Comparison of ENCODE assay signal across 10 mouse cellular contexts in genomic region chr3:88291970-88292369, GRCm38 (mm10). TPM values are rescaled to one million over a fixed set of nuclear protein-coding genes. Genes with fewer than 3 reads are reported as not detected.
DNase-seq lines count a peak whose midpoint lies in the region; ATAC-seq and TF ChIP-seq lines count a peak whose summit lies in the region.
"Had no signal": no experiment of that assay in that cellular context is flagged by ENCODE, and none has a peak within 500 bp of the region (broad histone marks: within the 10 kb centered on the region; RNA-seq: fewer than 3 reads in every experiment).

No protein-coding gene starts in this region.

- H3K27me3 ChIP-seq in hindbrain, postnatal 0 days (ENCODE audit: insufficient read depth, low read length), result no peaks in the 10 kb centered on the region
- no peaks in the 10 kb centered on the region for H3K27me3 ChIP-seq in hindbrain, embryonic 13.5 days
- no peaks in the 10 kb centered on the region for H3K27me3 ChIP-seq in kidney, postnatal 0 days (ENCODE audit: insufficient read depth, low read length)
- H3K27me3 ChIP-seq: limb, embryonic 12.5 days had no signal

- WGBS in hindbrain, postnatal 0 days, result 44% methylated on average over 4 of the region's 4 CpGs
- 45% methylated on average over 4 of the region's 4 CpGs for WGBS in hindbrain, embryonic 13.5 days
- WGBS in kidney, postnatal 0 days, result 59% methylated on average over 4 of the region's 4 CpGs

- no peak overlapping the region for H3K9ac ChIP-seq in hindbrain, postnatal 0 days (replicated peaks; ENCODE audit: low read length)
- H3K9ac ChIP-seq in hindbrain, embryonic 13.5 days, result no peak overlapping the region
- H3K9ac ChIP-seq in kidney, postnatal 0 days (ENCODE audit: low read depth, low read length), result no peak overlapping the region
- H3K9ac ChIP-seq: limb, embryonic 12.5 days had no signal

- no peak overlapping the region for H3K27ac ChIP-seq in hindbrain, postnatal 0 days
- H3K27ac ChIP-seq in hindbrain, embryonic 13.5 days, result no peak overlapping the region
- H3K27ac ChIP-seq in kidney, postnatal 0 days, result no peak overlapping the region
- H3K27ac ChIP-seq: limb, embryonic 12.5 days had no signal

- H3K4me1 ChIP-seq in hindbrain, postnatal 0 days (ENCODE audit: insufficient read depth, low read length), result no peaks in the 10 kb centered on the region; the same call in 1 of the 2 replicates
- H3K4me1 ChIP-seq in hindbrain, embryonic 13.5 days (replicated peaks), result peaks cover 5% of the 10 kb centered on the region
- H3K4me1 ChIP-seq in kidney, postnatal 0 days (replicated peaks; ENCODE audit: insufficient read depth, low read length), result no peaks in the 10 kb centered on the region

- TF ChIP-seq CTCF in hindbrain, postnatal 0 days (IDR thresholded peaks at IDR 0.05; ENCODE audit: low read depth), result peak; percentile 46
- peak; percentile 62 for TF ChIP-seq CTCF in kidney, postnatal 0 days (IDR thresholded peaks at IDR 0.05; ENCODE audit: low read depth)

- no peak overlapping the region for H3K4me2 ChIP-seq in hindbrain, postnatal 0 days (ENCODE audit: low read depth, low read length)
- no peak overlapping the region for H3K4me2 ChIP-seq in hindbrain, embryonic 13.5 days
- H3K4me2 ChIP-seq in kidney, postnatal 0 days (ENCODE audit: low read length), result no peak overlapping the region
- H3K4me2 ChIP-seq: limb, embryonic 12.5 days had no signal

- no peak for DNase-seq in hindbrain, postnatal 0 days (ENCODE audit: low spot score)
- DNase-seq in CD4-positive helper T cell, adult 2 months (ENCODE audit: low read depth, low spot score), result peak; percentile 48
- peak; percentile 55 for DNase-seq in T-cell, adult 2 months (ENCODE audit: low spot score)
- peak; percentile 43 for DNase-seq in kidney, postnatal 0 days (ENCODE audit: low spot score)
- DNase-seq in spleen, postnatal 36 days (ENCODE audit: low spot score in 2 of 2), result peak; percentile 6 to 27
- no peak for DNase-seq in testis, postnatal 10 days (ENCODE audit: low spot score)
- no peak for DNase-seq in urinary bladder, postnatal 10 days (ENCODE audit: low spot score)

- no peak for ATAC-seq in hindbrain, postnatal 0 days
- no peak for ATAC-seq in hindbrain, embryonic 13.5 days (ENCODE audit: low FRiP score)
- no peak for ATAC-seq in kidney, postnatal 0 days (replicated peaks; ENCODE audit: low FRiP score, low read depth)

- H3K36me3 ChIP-seq in hindbrain, postnatal 0 days (ENCODE audit: insufficient read depth, low read length), result no peaks in the 10 kb centered on the region
- H3K36me3 ChIP-seq in hindbrain, embryonic 13.5 days, result no peaks in the 10 kb centered on the region
- no peaks in the 10 kb centered on the region for H3K36me3 ChIP-seq in kidney, postnatal 0 days (ENCODE audit: insufficient read depth, low read length)
- H3K36me3 ChIP-seq: limb, embryonic 12.5 days had no signal

- no peak overlapping the region for H3K4me3 ChIP-seq in hindbrain, postnatal 0 days (ENCODE audit: low read length)
- H3K4me3 ChIP-seq in hindbrain, embryonic 13.5 days, result no peak overlapping the region
- H3K4me3 ChIP-seq in kidney, postnatal 0 days (replicated peaks; ENCODE audit: low read depth, low read length), result no peak overlapping the region
- H3K4me3 ChIP-seq: limb, embryonic 12.5 days had no signal

- H3K9me3 ChIP-seq in hindbrain, postnatal 0 days (ENCODE audit: low read length), result no peaks in the 10 kb centered on the region
- H3K9me3 ChIP-seq in hindbrain, embryonic 13.5 days, result no peaks in the 10 kb centered on the region
- H3K9me3 ChIP-seq in kidney, postnatal 0 days (replicated peaks; ENCODE audit: low read length), result no peaks in the 10 kb centered on the region
- H3K9me3 ChIP-seq: limb, embryonic 12.5 days had no signal

RNA-seq across cellular contexts. Expression of gene Tsacc, which starts 4.8 kb away (rescaled TPM):
- not detected in 2 replicates for total RNA-seq in hindbrain, postnatal 0 days (2014; rRNA removed)
- 10.5 and 10.6 TPM in 2 replicates for polyA plus RNA-seq in hindbrain, postnatal 0 days (2015; fragmentation: Nextera tagmentation; extraction: Ambion mirVana)
- polyA plus RNA-seq in hindbrain, embryonic 13.5 days (2015; fragmentation: Nextera tagmentation; extraction: Ambion mirVana), result 10.9 and 12.0 TPM in 2 replicates
- 13.0 and 13.8 TPM in 2 replicates for polyA plus RNA-seq in kidney, postnatal 0 days (2015; fragmentation: Nextera tagmentation; extraction: Ambion mirVana)

RNA-seq across cellular contexts. Expression of gene Cct3, which starts 4.9 kb away (rescaled TPM):
- 231 and 236 TPM in 2 replicates for total RNA-seq in hindbrain, postnatal 0 days (2014; rRNA removed)
- polyA plus RNA-seq in hindbrain, postnatal 0 days (2015; fragmentation: Nextera tagmentation; extraction: Ambion mirVana), result 388 and 401 TPM in 2 replicates
- 495 and 508 TPM in 2 replicates for polyA plus RNA-seq in hindbrain, embryonic 13.5 days (2015; fragmentation: Nextera tagmentation; extraction: Ambion mirVana)
- polyA plus RNA-seq in kidney, postnatal 0 days (2015; fragmentation: Nextera tagmentation; extraction: Ambion mirVana), result 373 and 411 TPM in 2 replicates

RNA-seq across cellular contexts. Expression of gene Gm38392, which starts 5.0 kb away (rescaled TPM):
- 2.1 TPM in 1 of 2 replicates, not detected in the other for total RNA-seq in hindbrain, postnatal 0 days (2014; rRNA removed)
- polyA plus RNA-seq in hindbrain, postnatal 0 days (2015; fragmentation: Nextera tagmentation; extraction: Ambion mirVana), result 0.21 and 0.24 TPM in 2 replicates
- 0.29 and 0.70 TPM in 2 replicates for polyA plus RNA-seq in hindbrain, embryonic 13.5 days (2015; fragmentation: Nextera tagmentation; extraction: Ambion mirVana)
- 3.8 and 5.1 TPM in 2 replicates for polyA plus RNA-seq in kidney, postnatal 0 days (2015; fragmentation: Nextera tagmentation; extraction: Ambion mirVana)
- polyA plus RNA-seq: embryonic facial prominence, embryonic 11.5 days had no signal

RNA-seq across cellular contexts. Expression of gene Glmp, which starts 32.9 kb away (rescaled TPM):
- 54.9 and 76.9 TPM in 2 replicates for total RNA-seq in hindbrain, postnatal 0 days (2014; rRNA removed)
- polyA plus RNA-seq in hindbrain, postnatal 0 days (2015; fragmentation: Nextera tagmentation; extraction: Ambion mirVana), result 135 and 142 TPM in 2 replicates
- 122 and 129 TPM in 2 replicates for polyA plus RNA-seq in hindbrain, embryonic 13.5 days (2015; fragmentation: Nextera tagmentation; extraction: Ambion mirVana)
- polyA plus RNA-seq in kidney, postnatal 0 days (2015; fragmentation: Nextera tagmentation; extraction: Ambion mirVana), result 306 and 328 TPM in 2 replicates

RNA-seq across cellular contexts. Expression of gene Rhbg, which starts 37.5 kb away (rescaled TPM):
- total RNA-seq in hindbrain, postnatal 0 days (2014; rRNA removed), result 0.94 and 1.0 TPM in 2 replicates
- polyA plus RNA-seq in hindbrain, postnatal 0 days (2015; fragmentation: Nextera tagmentation; extraction: Ambion mirVana), result 0.37 and 0.43 TPM in 2 replicates
- 0.22 and 0.32 TPM in 2 replicates for polyA plus RNA-seq in hindbrain, embryonic 13.5 days (2015; fragmentation: Nextera tagmentation; extraction: Ambion mirVana)
- 23.2 and 24.2 TPM in 2 replicates for polyA plus RNA-seq in kidney, postnatal 0 days (2015; fragmentation: Nextera tagmentation; extraction: Ambion mirVana)

Comparison
In these comparisons a context has a peak if more than half of its experiments do, and no peak if none do; other contexts are left out.
1. DNase-seq: peak in CD4-positive helper T cell, adult 2 months (single experiment), T-cell, adult 2 months (single experiment), kidney, postnatal 0 days (single experiment) and spleen, postnatal 36 days (2 of 2); none in hindbrain, postnatal 0 days (single experiment), testis, postnatal 10 days (single experiment) and urinary bladder, postnatal 10 days (single experiment).